27 mouse cellular contexts compared by ENCODE assay signal in genomic region chr12:69781480-69781879, GRCm38 (mm10). TPM values are rescaled to one million over a fixed set of nuclear protein-coding genes. Genes with fewer than 3 reads are reported as not detected.
DNase-seq lines count a peak whose midpoint lies in the region; ATAC-seq lines count a peak whose summit lies in the region.
"Had no signal": no experiment of that assay in that cellular context is flagged by ENCODE, and none has a peak within 500 bp of the region (broad histone marks: within the 10 kb centered on the region; RNA-seq: fewer than 3 reads in every experiment).

No protein-coding gene starts in this region.

- H3K27me3 ChIP-seq in forebrain, embryonic 11.5 days (ENCODE audit: control insufficient read depth, insufficient read depth, low read length) = no peaks in the 10 kb centered on the region
- H3K27me3 ChIP-seq in forebrain, embryonic 15.5 days = no peaks in the 10 kb centered on the region
- 0 out of 2 replicates have a peak, but pooled peaks cover 4% of the 10 kb centered on the region for H3K27me3 ChIP-seq in liver, embryonic 12.5 days (replicated peaks)
- no peaks in the 10 kb centered on the region for H3K27me3 ChIP-seq in liver, embryonic 11.5 days (replicated peaks; ENCODE audit: control insufficient read depth, insufficient read depth, low read length)
- H3K27me3 ChIP-seq in kidney, embryonic 15.5 days = no peaks in the 10 kb centered on the region
- H3K27me3 ChIP-seq in liver, embryonic 16.5 days (ENCODE audit: control insufficient read depth, insufficient read depth, low read depth, low read length) = no peaks in the 10 kb centered on the region
- H3K27me3 ChIP-seq: forebrain, embryonic 12.5 days; limb, embryonic 15.5 days had no signal

- no peak overlapping the region for H3K27ac ChIP-seq in forebrain, embryonic 11.5 days (ENCODE audit: low read depth, low read length)
- H3K27ac ChIP-seq in forebrain, embryonic 15.5 days (replicated peaks) = no peak overlapping the region
- H3K27ac ChIP-seq in liver, embryonic 12.5 days = peak overlapping the region; percentile 93
- H3K27ac ChIP-seq in liver, embryonic 11.5 days (ENCODE audit: low read depth, low read length) = no peak overlapping the region
- peak overlapping the region; percentile 91 for H3K27ac ChIP-seq in kidney, embryonic 15.5 days
- H3K27ac ChIP-seq in liver, embryonic 16.5 days (ENCODE audit: low read length) = no peak overlapping the region; the same call in 1 of the 2 replicates
- H3K27ac ChIP-seq: forebrain, embryonic 12.5 days; limb, embryonic 10.5 days; limb, embryonic 15.5 days had no signal

- intact Hi-C loops in left cerebral cortex, postnatal 14 days (cut with DNase I) = no loop called here

- H3K4me1 ChIP-seq in forebrain, embryonic 11.5 days (replicated peaks; ENCODE audit: control insufficient read depth, insufficient read depth, low read length) = no peaks in the 10 kb centered on the region
- H3K4me1 ChIP-seq in forebrain, embryonic 15.5 days = no peaks in the 10 kb centered on the region
- H3K4me1 ChIP-seq in liver, embryonic 12.5 days = peaks cover 66% of the 10 kb centered on the region
- H3K4me1 ChIP-seq in liver, embryonic 11.5 days (replicated peaks; ENCODE audit: control insufficient read depth, insufficient read depth, low read length) = peaks cover 25% of the 10 kb centered on the region
- peaks cover 50% of the 10 kb centered on the region for H3K4me1 ChIP-seq in kidney, embryonic 15.5 days
- H3K4me1 ChIP-seq in liver, embryonic 16.5 days (ENCODE audit: control insufficient read depth, low read depth, low read length) = peaks cover 48% of the 10 kb centered on the region
- H3K4me1 ChIP-seq: forebrain, embryonic 12.5 days had no signal

- no peak overlapping the region for H3K4me2 ChIP-seq in forebrain, embryonic 11.5 days (ENCODE audit: low read depth, low read length, severe bottlenecking)
- H3K4me2 ChIP-seq in forebrain, embryonic 15.5 days (replicated peaks) = no peak overlapping the region
- H3K4me2 ChIP-seq in liver, embryonic 12.5 days = no peak overlapping the region
- no peak overlapping the region for H3K4me2 ChIP-seq in liver, embryonic 11.5 days
- no peak overlapping the region for H3K4me2 ChIP-seq in kidney, embryonic 15.5 days
- no peak overlapping the region for H3K4me2 ChIP-seq in liver, embryonic 16.5 days (ENCODE audit: low read depth, low read length)
- H3K4me2 ChIP-seq: forebrain, embryonic 12.5 days; heart, embryonic 11.5 days; limb, embryonic 15.5 days; lung, embryonic 14.5 days; midbrain, embryonic 11.5 days had no signal

- 86% methylated on average over 8 of the region's 8 CpGs for WGBS in forebrain, embryonic 11.5 days
- WGBS in forebrain, embryonic 15.5 days = 78% methylated on average over 8 of the region's 8 CpGs
- WGBS in liver, embryonic 12.5 days (ENCODE audit: insufficient replicate concordance) = 86% methylated on average over 8 of the region's 8 CpGs
- 87% methylated on average over 8 of the region's 8 CpGs for WGBS in liver, embryonic 11.5 days
- 58% methylated on average over 8 of the region's 8 CpGs for WGBS in kidney, embryonic 15.5 days
- WGBS in liver, embryonic 16.5 days (ENCODE audit: insufficient replicate concordance) = 90% methylated on average over 8 of the region's 8 CpGs

- DNase-seq in forebrain, embryonic 11.5 days (ENCODE audit: low spot score) = peak; percentile 13
- no peak for DNase-seq in liver, embryonic 11.5 days (ENCODE audit: low spot score)
- DNase-seq in left cerebral cortex, postnatal 14 days (ENCODE audit: low spot score in 2 of 2) = no peak
- DNase-seq in layer of hippocampus, postnatal 10 days (ENCODE audit: low spot score in 2 of 2) = no peak
- DNase-seq: cerebellum, postnatal 14 days; gastrocnemius, postnatal 14 days; layer of hippocampus, postnatal 36 days; lung, postnatal 14 days; right cerebral cortex, postnatal 4 days; thymus, adult 2 months; thymus, postnatal 36 days had no signal

- H3K9ac ChIP-seq in forebrain, embryonic 11.5 days (ENCODE audit: low read length) = no peak overlapping the region
- H3K9ac ChIP-seq in forebrain, embryonic 15.5 days (replicated peaks) = no peak overlapping the region
- H3K9ac ChIP-seq in liver, embryonic 12.5 days = peak overlapping the region; percentile 65; the same call in 1 of the 2 replicates
- no peak overlapping the region for H3K9ac ChIP-seq in liver, embryonic 11.5 days (ENCODE audit: low read depth, low read length)
- H3K9ac ChIP-seq in kidney, embryonic 15.5 days = no peak overlapping the region
- H3K9ac ChIP-seq in liver, embryonic 16.5 days (ENCODE audit: low read depth, low read length) = peak overlapping the region; percentile 66; the same call in 1 of the 2 replicates
- H3K9ac ChIP-seq: forebrain, embryonic 12.5 days; limb, embryonic 15.5 days; lung, embryonic 14.5 days had no signal

- no peaks in the 10 kb centered on the region for H3K9me3 ChIP-seq in forebrain, embryonic 11.5 days (ENCODE audit: control insufficient read depth, low read length)
- H3K9me3 ChIP-seq in forebrain, embryonic 15.5 days = no peaks in the 10 kb centered on the region
- no peaks in the 10 kb centered on the region for H3K9me3 ChIP-seq in liver, embryonic 12.5 days (replicated peaks)
- H3K9me3 ChIP-seq in liver, embryonic 11.5 days (ENCODE audit: control insufficient read depth, low read length) = no peaks in the 10 kb centered on the region
- no peaks in the 10 kb centered on the region for H3K9me3 ChIP-seq in kidney, embryonic 15.5 days (replicated peaks)
- no peaks in the 10 kb centered on the region for H3K9me3 ChIP-seq in liver, embryonic 16.5 days (replicated peaks; ENCODE audit: control insufficient read depth, low read length)
- H3K9me3 ChIP-seq: forebrain, embryonic 12.5 days; limb, embryonic 10.5 days; limb, embryonic 15.5 days had no signal

- no peak for ATAC-seq in forebrain, embryonic 11.5 days (replicated peaks; ENCODE audit: low FRiP score)
- no peak for ATAC-seq in forebrain, embryonic 15.5 days (replicated peaks)
- ATAC-seq in liver, embryonic 12.5 days = no peak
- no peak for ATAC-seq in liver, embryonic 11.5 days (replicated peaks; ENCODE audit: low FRiP score)
- ATAC-seq in kidney, embryonic 15.5 days (replicated peaks; ENCODE audit: low FRiP score) = no peak; the same call in 1 of the 2 replicates
- no peak for ATAC-seq in liver, embryonic 16.5 days (ENCODE audit: low read depth)
- ATAC-seq: activated CD4-positive, CD25-positive, alpha-beta regulatory T cell, adult 4 months; midbrain, embryonic 16.5 days had no signal

- H3K36me3 ChIP-seq in forebrain, embryonic 11.5 days (ENCODE audit: control insufficient read depth, insufficient read depth, low read length) = no peaks in the 10 kb centered on the region
- no peaks in the 10 kb centered on the region for H3K36me3 ChIP-seq in forebrain, embryonic 15.5 days
- no peaks in the 10 kb centered on the region for H3K36me3 ChIP-seq in liver, embryonic 12.5 days
- no peaks in the 10 kb centered on the region for H3K36me3 ChIP-seq in liver, embryonic 11.5 days (ENCODE audit: control insufficient read depth, insufficient read depth, low read length)
- H3K36me3 ChIP-seq in kidney, embryonic 15.5 days = no peaks in the 10 kb centered on the region
- no peaks in the 10 kb centered on the region for H3K36me3 ChIP-seq in liver, embryonic 16.5 days (ENCODE audit: control insufficient read depth, insufficient read depth)
- H3K36me3 ChIP-seq: forebrain, embryonic 12.5 days; limb, embryonic 10.5 days; limb, embryonic 15.5 days had no signal

- H3K4me3 ChIP-seq in forebrain, embryonic 11.5 days (ENCODE audit: low read depth, low read length) = no peak overlapping the region
- no peak overlapping the region for H3K4me3 ChIP-seq in forebrain, embryonic 15.5 days
- H3K4me3 ChIP-seq in liver, embryonic 12.5 days = no peak overlapping the region
- no peak overlapping the region for H3K4me3 ChIP-seq in liver, embryonic 11.5 days (ENCODE audit: low read depth, low read length)
- no peak overlapping the region for H3K4me3 ChIP-seq in kidney, embryonic 15.5 days (replicated peaks)
- no peak overlapping the region for H3K4me3 ChIP-seq in liver, embryonic 16.5 days (ENCODE audit: low read depth, low read length)
- H3K4me3 ChIP-seq: forebrain, embryonic 12.5 days; limb, embryonic 10.5 days; limb, embryonic 15.5 days had no signal

RNA-seq across cellular contexts. Expression of gene Cdkl1, which starts 9.6 kb away (rescaled TPM):
- 0.31 and 0.81 TPM in 2 replicates for polyA plus RNA-seq in forebrain, embryonic 11.5 days (2014; fragmentation: Nextera tagmentation; extraction: Ambion mirVana)
- 3.6 and 5.6 TPM in 2 replicates for polyA plus RNA-seq in forebrain, embryonic 15.5 days (2015; fragmentation: Nextera tagmentation; extraction: Ambion mirVana)
- 0.67 and 0.74 TPM in 2 replicates for polyA plus RNA-seq in liver, embryonic 12.5 days (2016; fragmentation: Nextera tagmentation; extraction: Ambion mirVana)
- 0.21 and 0.52 TPM in 2 replicates for polyA plus RNA-seq in liver, embryonic 11.5 days (2014; fragmentation: Nextera tagmentation; extraction: Ambion mirVana)
- polyA plus RNA-seq in kidney, embryonic 15.5 days (2015; fragmentation: Nextera tagmentation; extraction: Ambion mirVana) = 21.4 and 24.7 TPM in 2 replicates
- polyA plus RNA-seq in liver, embryonic 16.5 days (2015; fragmentation: Nextera tagmentation; extraction: Ambion mirVana) = 1.7 TPM in 2 replicates
- total RNA-seq in left cerebral cortex, postnatal 14 days (2021) = 10 to 100 TPM; 33.7 to 39.1 TPM
- 10 to 100 TPM; 25.1 to 27.9 TPM for total RNA-seq in layer of hippocampus, postnatal 10 days (2021)
- total RNA-seq: CH12.LX; granulocyte monocyte progenitor cell, adult 5-6 weeks; megakaryocyte progenitor cell, adult 5-6 weeks had no signal
- polyA plus RNA-seq: activated CD4-positive, CD25-positive, alpha-beta regulatory T cell, adult 4 months; C2C12 had no signal

RNA-seq across cellular contexts. Expression of gene Atp5s, which starts 56.7 kb away (rescaled TPM):
- 18.9 and 23.6 TPM in 2 replicates for polyA plus RNA-seq in forebrain, embryonic 11.5 days (2014; fragmentation: Nextera tagmentation; extraction: Ambion mirVana)
- polyA plus RNA-seq in forebrain, embryonic 15.5 days (2015; fragmentation: Nextera tagmentation; extraction: Ambion mirVana) = 24.3 and 25.9 TPM in 2 replicates
- polyA plus RNA-seq in liver, embryonic 12.5 days (2016; fragmentation: Nextera tagmentation; extraction: Ambion mirVana) = 20.7 and 23.8 TPM in 2 replicates
- polyA plus RNA-seq in liver, embryonic 11.5 days (2014; fragmentation: Nextera tagmentation; extraction: Ambion mirVana) = 30.0 and 34.3 TPM in 2 replicates
- 30.7 and 31.0 TPM in 2 replicates for polyA plus RNA-seq in kidney, embryonic 15.5 days (2015; fragmentation: Nextera tagmentation; extraction: Ambion mirVana)
- polyA plus RNA-seq in liver, embryonic 16.5 days (2015; fragmentation: Nextera tagmentation; extraction: Ambion mirVana) = 16.7 and 18.4 TPM in 2 replicates
- 10 to 100 TPM; 25.4 to 34.8 TPM for total RNA-seq in left cerebral cortex, postnatal 14 days (2021)
- total RNA-seq in layer of hippocampus, postnatal 10 days (2021) = 10 to 100 TPM; 22.2 to 29.0 TPM

RNA-seq across cellular contexts. Expression of gene L2hgdh, which starts 56.8 kb away (rescaled TPM):
- polyA plus RNA-seq in forebrain, embryonic 11.5 days (2014; fragmentation: Nextera tagmentation; extraction: Ambion mirVana) = 16.3 TPM in 2 replicates
- 12.5 and 14.4 TPM in 2 replicates for polyA plus RNA-seq in forebrain, embryonic 15.5 days (2015; fragmentation: Nextera tagmentation; extraction: Ambion mirVana)
- 19.8 and 20.6 TPM in 2 replicates for polyA plus RNA-seq in liver, embryonic 12.5 days (2016; fragmentation: Nextera tagmentation; extraction: Ambion mirVana)
- 25.0 and 26.8 TPM in 2 replicates for polyA plus RNA-seq in liver, embryonic 11.5 days (2014; fragmentation: Nextera tagmentation; extraction: Ambion mirVana)
- polyA plus RNA-seq in kidney, embryonic 15.5 days (2015; fragmentation: Nextera tagmentation; extraction: Ambion mirVana) = 22.3 TPM in 2 replicates
- polyA plus RNA-seq in liver, embryonic 16.5 days (2015; fragmentation: Nextera tagmentation; extraction: Ambion mirVana) = 11.6 and 12.2 TPM in 2 replicates
- 10 to 100 TPM; 13.3 to 14.3 TPM for total RNA-seq in left cerebral cortex, postnatal 14 days (2021)
- total RNA-seq in layer of hippocampus, postnatal 10 days (2021) = 10 to 100 TPM; 12.8 to 14.2 TPM

Comparison
In these comparisons a context has a peak if more than half of its experiments do, and no peak if none do; other contexts are left out.
1. H3K27ac ChIP-seq: peak in liver, embryonic 12.5 days (single experiment) and kidney, embryonic 15.5 days (single experiment); none in forebrain, embryonic 11.5 days (single experiment), forebrain, embryonic 15.5 days (single experiment), liver, embryonic 11.5 days (single experiment) and liver, embryonic 16.5 days (single experiment).
2. H3K9ac ChIP-seq: peak in liver, embryonic 12.5 days (single experiment) and liver, embryonic 16.5 days (single experiment); none in forebrain, embryonic 11.5 days (single experiment), forebrain, embryonic 15.5 days (single experiment), liver, embryonic 11.5 days (single experiment) and kidney, embryonic 15.5 days (single experiment).